Mouse (Mus musculus): ENCODE data around the gene Slc16a7. TPM values are rescaled to one million over a fixed set of nuclear protein-coding genes. Genes with fewer than 3 reads are reported as not detected.

Slc16a7 gene
- polyA plus RNA-seq, 1 experiment: 2.4 TPM

DNA sequence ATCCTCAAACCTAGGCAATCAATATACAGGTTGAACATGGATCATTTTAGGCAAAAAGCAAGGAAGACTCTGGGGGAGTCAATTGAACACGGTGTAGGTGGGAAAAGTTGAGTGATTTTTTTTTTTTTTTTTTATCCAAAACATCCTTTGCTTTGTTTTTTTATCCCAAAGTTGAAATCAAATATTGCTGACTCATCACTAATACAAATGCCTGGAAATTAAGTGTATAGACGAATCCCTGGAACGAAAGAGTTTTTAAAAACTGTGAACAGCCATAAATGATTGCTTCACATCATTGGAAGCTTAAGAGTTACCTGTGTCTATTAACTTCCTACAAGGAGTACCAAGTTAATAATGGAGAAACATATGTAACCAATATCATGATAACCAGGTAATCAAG, 206.7 kb downstream of the Slc16a7 start:
- TF ChIP-seq CTCF (IDR thresholded peaks at IDR 0.05; ENCODE audit: borderline replicate concordance, control insufficient read depth, extremely low read depth, insufficient read depth, low read length, poor library complexity) (no peak), POLR2A (IDR thresholded peaks at IDR 0.05; ENCODE audit: control insufficient read depth, extremely low read depth, insufficient read depth, low read length, poor library complexity) (no peak)
- Histone ChIP-seq H3K27ac (ENCODE audit: control insufficient read depth, insufficient read depth, low read length) (no peak overlapping the region), H3K4me3 (ENCODE audit: control insufficient read depth, insufficient read depth, low read length) (no peak overlapping the region), H3K27me3 (ENCODE audit: control insufficient read depth, insufficient read depth, low read length) (no peaks in the 10 kb centered on the region), H3K36me3 (ENCODE audit: control insufficient read depth, insufficient read depth, low read length) (no peaks in the 10 kb centered on the region), H3K4me1 (replicated peaks; ENCODE audit: control insufficient read depth, insufficient read depth, low read length) (no peaks in the 10 kb centered on the region)
- 90% methylated on average over 3 of the region's 3 CpGs for WGBS
- DNase-seq: no peak

DNA sequence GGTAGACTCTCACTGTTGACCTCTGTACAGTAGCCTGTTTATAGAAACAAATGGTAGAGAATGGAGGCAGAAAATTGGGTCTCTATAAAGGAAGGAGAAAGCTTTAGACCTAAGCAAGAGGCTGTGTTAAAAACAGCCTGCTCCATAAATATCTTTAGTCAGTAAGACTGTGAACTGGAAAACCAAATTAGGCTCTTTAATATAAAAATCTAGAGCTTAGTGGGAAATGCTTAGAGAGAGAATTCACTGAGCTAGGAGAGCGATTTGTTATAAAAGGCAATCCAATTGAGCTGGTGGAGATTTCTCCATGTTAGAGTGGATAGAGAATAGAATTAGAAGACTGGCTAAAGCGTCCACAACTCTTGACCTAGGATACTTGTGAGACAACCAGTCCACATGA, 211.5 kb downstream of the Slc16a7 start:
- Histone ChIP-seq H3K36me3 (ENCODE audit: control insufficient read depth, insufficient read depth, low read length) (no peaks in the 10 kb centered on the region), H3K4me3 (ENCODE audit: control insufficient read depth, insufficient read depth, low read length) (no peak overlapping the region), H3K27me3 (ENCODE audit: control insufficient read depth, insufficient read depth, low read length) (no peaks in the 10 kb centered on the region), H3K4me1 (replicated peaks; ENCODE audit: control insufficient read depth, insufficient read depth, low read length) (no peaks in the 10 kb centered on the region), H3K27ac (ENCODE audit: control insufficient read depth, insufficient read depth, low read length) (no peak overlapping the region)
- 94% methylated on average over 2 of the region's 2 CpGs for WGBS
- no peak for TF ChIP-seq CTCF (IDR thresholded peaks at IDR 0.05; ENCODE audit: borderline replicate concordance, control insufficient read depth, extremely low read depth, insufficient read depth, low read length, poor library complexity)
- no peak for TF ChIP-seq POLR2A (IDR thresholded peaks at IDR 0.05; ENCODE audit: control insufficient read depth, extremely low read depth, insufficient read depth, low read length, poor library complexity)
- no peak for DNase-seq

DNA sequence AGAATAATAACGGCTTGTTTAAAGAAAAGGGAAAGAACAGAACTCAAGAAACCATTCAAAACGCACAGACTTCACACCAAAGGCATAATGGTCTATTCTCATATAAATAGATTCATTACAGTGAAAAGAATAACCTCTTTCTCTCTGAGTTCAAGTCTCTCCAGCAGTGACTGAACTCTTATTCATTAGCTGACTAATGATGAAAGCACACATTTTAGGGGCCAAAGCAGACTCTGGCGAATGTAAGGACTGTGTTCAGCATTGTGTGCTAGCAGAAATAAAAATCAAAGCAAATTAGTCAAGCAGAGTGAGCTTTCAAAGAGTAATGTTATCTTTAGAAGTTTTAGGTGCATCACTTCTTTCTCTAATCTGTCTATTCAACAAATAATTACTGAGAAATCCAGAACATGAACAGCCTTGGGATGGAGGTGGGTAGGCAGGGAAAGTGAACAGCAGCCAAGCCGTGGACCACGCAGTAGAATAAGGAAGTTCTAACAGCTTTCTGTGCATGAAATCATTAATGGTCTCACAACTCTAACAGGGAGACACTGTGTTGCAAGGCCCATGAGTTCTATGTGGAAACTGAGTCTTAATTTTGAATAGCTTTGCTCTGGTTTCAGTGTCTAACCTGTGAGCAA, 214.1 kb downstream of the Slc16a7 start:
- Histone ChIP-seq H3K4me1 (replicated peaks; ENCODE audit: control insufficient read depth, insufficient read depth, low read length) (no peaks in the 10 kb centered on the region), H3K36me3 (ENCODE audit: control insufficient read depth, insufficient read depth, low read length) (no peaks in the 10 kb centered on the region), H3K4me3 (ENCODE audit: control insufficient read depth, insufficient read depth, low read length) (no peak overlapping the region), H3K27me3 (ENCODE audit: control insufficient read depth, insufficient read depth, low read length) (no peaks in the 10 kb centered on the region), H3K27ac (ENCODE audit: control insufficient read depth, insufficient read depth, low read length) (no peak overlapping the region)
- WGBS: 83% methylated on average over 5 of the region's 5 CpGs
- DNase-seq: no peak
- TF ChIP-seq CTCF (IDR thresholded peaks at IDR 0.05; ENCODE audit: borderline replicate concordance, control insufficient read depth, extremely low read depth, insufficient read depth, low read length, poor library complexity): no peak
- TF ChIP-seq POLR2A (IDR thresholded peaks at IDR 0.05; ENCODE audit: control insufficient read depth, extremely low read depth, insufficient read depth, low read length, poor library complexity): no peak

DNA sequence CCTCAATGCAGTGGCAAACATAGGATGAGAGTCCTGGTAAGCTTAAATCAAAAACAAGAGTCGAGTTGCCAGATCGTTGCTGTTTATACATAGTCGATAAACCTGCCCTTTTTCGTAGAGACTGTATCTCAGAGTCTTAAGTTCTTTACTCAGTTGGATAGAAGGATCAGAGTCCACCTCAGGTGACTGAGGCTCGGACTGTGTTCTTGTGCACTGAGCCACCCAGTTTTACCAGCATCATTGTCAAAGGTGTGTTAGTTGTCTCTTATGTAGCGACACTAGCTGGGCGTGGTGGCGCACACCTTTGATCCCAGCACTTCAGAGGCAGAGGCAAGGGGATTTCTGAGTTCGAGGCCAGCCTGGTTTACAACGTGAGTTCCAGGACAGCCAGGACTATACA, 217.6 kb downstream of the Slc16a7 start:
- WGBS: 93% methylated on average over 10 of the region's 10 CpGs
- H3K4me3 ChIP-seq (ENCODE audit: control insufficient read depth, insufficient read depth, low read length): no peak overlapping the region
- DNase-seq: no peak
- no peak overlapping the region for H3K27ac ChIP-seq (ENCODE audit: control insufficient read depth, insufficient read depth, low read length)
- TF ChIP-seq CTCF (IDR thresholded peaks at IDR 0.05; ENCODE audit: borderline replicate concordance, control insufficient read depth, extremely low read depth, insufficient read depth, low read length, poor library complexity) (no peak), POLR2A (IDR thresholded peaks at IDR 0.05; ENCODE audit: control insufficient read depth, extremely low read depth, insufficient read depth, low read length, poor library complexity) (no peak)
- H3K4me1 ChIP-seq (replicated peaks; ENCODE audit: control insufficient read depth, insufficient read depth, low read length): no peaks in the 10 kb centered on the region
- no peaks in the 10 kb centered on the region for H3K36me3 ChIP-seq (ENCODE audit: control insufficient read depth, insufficient read depth, low read length)
- H3K27me3 ChIP-seq (ENCODE audit: control insufficient read depth, insufficient read depth, low read length): no peaks in the 10 kb centered on the region

DNA sequence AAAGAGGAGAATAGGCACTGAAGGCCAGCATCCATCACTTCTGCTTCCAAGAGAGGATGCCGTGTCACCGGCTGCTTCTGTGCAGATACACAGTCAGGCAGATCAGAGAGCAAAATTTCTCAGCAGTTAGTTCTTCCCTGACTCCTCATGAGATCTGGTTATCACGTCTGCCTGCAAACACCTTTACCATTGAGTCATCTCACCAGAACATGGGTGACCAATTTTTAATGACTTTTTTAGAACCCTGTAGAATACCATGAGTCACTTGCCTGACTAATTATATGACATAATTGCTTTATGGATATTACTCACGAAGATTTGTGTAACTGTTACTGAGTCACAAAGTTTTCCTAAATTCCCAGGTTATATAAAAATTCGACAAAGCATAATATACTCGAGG, 218.1 kb downstream of the Slc16a7 start:
- H3K27me3 ChIP-seq (ENCODE audit: control insufficient read depth, insufficient read depth, low read length): no peaks in the 10 kb centered on the region
- no peak overlapping the region for H3K4me3 ChIP-seq (ENCODE audit: control insufficient read depth, insufficient read depth, low read length)
- H3K36me3 ChIP-seq (ENCODE audit: control insufficient read depth, insufficient read depth, low read length): no peaks in the 10 kb centered on the region
- whole genome bisulfite sequencing: 88% methylated on average over 6 of the region's 6 CpGs
- H3K27ac ChIP-seq (ENCODE audit: control insufficient read depth, insufficient read depth, low read length): no peak overlapping the region
- no peak for DNase-seq
- TF ChIP-seq CTCF (IDR thresholded peaks at IDR 0.05; ENCODE audit: borderline replicate concordance, control insufficient read depth, extremely low read depth, insufficient read depth, low read length, poor library complexity): no peak
- no peak for TF ChIP-seq POLR2A (IDR thresholded peaks at IDR 0.05; ENCODE audit: control insufficient read depth, extremely low read depth, insufficient read depth, low read length, poor library complexity)
- H3K4me1 ChIP-seq (replicated peaks; ENCODE audit: control insufficient read depth, insufficient read depth, low read length): no peaks in the 10 kb centered on the region

All from thymus, adult 2 months (tissue).